Mouse (Mus musculus) cerebellum, adult 8-10 months (tissue): ENCODE data around the gene Gm5934.
"Not testable (repeated sequence)": the region's sequence is repeated elsewhere in the genome, so short reads cannot be mapped to it uniquely, and the experiment has no call there.

Experiments used
- DNase-seq: peaks from one replicate; pipeline ENCODE4 v3.0.0; 2022

Gm5934 gene

DNA sequence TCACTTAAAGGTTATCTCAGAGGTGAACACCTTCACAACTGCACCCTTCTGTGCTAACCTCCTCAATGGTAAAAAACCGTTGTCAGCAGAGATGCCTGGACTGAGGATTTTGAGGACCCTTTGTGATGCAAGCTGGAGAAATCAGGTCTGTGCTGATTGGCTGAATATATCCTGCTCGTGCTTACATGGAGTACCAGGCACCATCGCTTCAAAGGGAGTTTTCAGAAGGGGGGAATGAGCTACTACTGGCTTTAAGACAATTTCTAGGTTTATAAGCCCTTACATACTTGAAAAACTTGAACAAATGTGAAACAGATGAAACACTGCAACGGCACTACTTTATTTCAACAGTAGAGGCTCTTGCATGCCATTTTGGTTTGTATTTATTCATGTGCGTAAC, at the start of gene Gm5934:
TSS of gene Gm5934 (minus strand) at position 101 of the 400 bp plus-strand sequence.
- DNase-seq, result not testable (repeated sequence)
